ENCODE assay signal across 24 mouse cellular contexts in genomic region chr12:37592853-37593252, GRCm38 (mm10).
A peak's percentile ranks its signal among the peaks of the same experiment; 100 is the strongest.
DNase-seq lines count a peak whose midpoint lies in the region; ATAC-seq and TF ChIP-seq lines count a peak whose summit lies in the region.
"Had no signal": no experiment of that assay in that cellular context is flagged by ENCODE, and none has a peak within 500 bp of the region (broad histone marks: within the 10 kb centered on the region; RNA-seq: fewer than 3 reads in every experiment).

No protein-coding gene starts in this region.

- H3K9ac ChIP-seq in forebrain, embryonic 16.5 days (replicated peaks; ENCODE audit: low read depth, low read length): no peak overlapping the region
- no peak overlapping the region for H3K9ac ChIP-seq in forebrain, embryonic 13.5 days
- no peak overlapping the region for H3K9ac ChIP-seq in kidney, postnatal 0 days (ENCODE audit: low read depth, low read length)
- H3K9ac ChIP-seq in limb, embryonic 14.5 days (ENCODE audit: low read depth, low read length, severe bottlenecking): no peak overlapping the region
- H3K9ac ChIP-seq: heart, embryonic 12.5 days; heart, embryonic 15.5 days; hindbrain, embryonic 14.5 days had no signal

- no peak overlapping the region for H3K27ac ChIP-seq in forebrain, embryonic 16.5 days (ENCODE audit: low read length)
- H3K27ac ChIP-seq in forebrain, embryonic 13.5 days: no peak overlapping the region
- H3K27ac ChIP-seq in kidney, postnatal 0 days: no peak overlapping the region
- no peak overlapping the region for H3K27ac ChIP-seq in limb, embryonic 14.5 days (replicated peaks; ENCODE audit: low read depth, low read length)
- H3K27ac ChIP-seq: forebrain, embryonic 10.5 days; heart, embryonic 15.5 days; hindbrain, embryonic 10.5 days; hindbrain, embryonic 14.5 days had no signal

- no peaks in the 10 kb centered on the region for H3K9me3 ChIP-seq in forebrain, embryonic 16.5 days (ENCODE audit: control insufficient read depth, low read length)
- H3K9me3 ChIP-seq in forebrain, embryonic 13.5 days (replicated peaks): no peaks in the 10 kb centered on the region
- H3K9me3 ChIP-seq in kidney, postnatal 0 days (replicated peaks; ENCODE audit: low read length): no peaks in the 10 kb centered on the region
- H3K9me3 ChIP-seq in limb, embryonic 14.5 days (ENCODE audit: control insufficient read depth, low read length): no peaks in the 10 kb centered on the region
- H3K9me3 ChIP-seq: forebrain, embryonic 10.5 days; heart, embryonic 12.5 days; heart, embryonic 15.5 days; hindbrain, embryonic 10.5 days had no signal

- peak; percentile 7 for DNase-seq in gastrocnemius, postnatal 10 days
- no peak for DNase-seq in gastrocnemius, postnatal 25 days
- peak; percentile 54 for DNase-seq in kidney, postnatal 0 days (ENCODE audit: low spot score)
- DNase-seq in kidney, adult 18-20 months: no peak
- no peak for DNase-seq in limb, embryonic 14.5 days (ENCODE audit: low spot score)
- DNase-seq in layer of hippocampus, adult 9-11 months: no peak
- DNase-seq: adrenal gland, adult 8-10 months; adrenal gland, postnatal 25 days; cerebellum, adult 18-20 months; cerebellum, adult 9-10 months; cerebellum, postnatal 14 days; gastrocnemius, postnatal 14 days; heart, adult 18-20 months; heart, postnatal 10 days; heart, postnatal 36 days had no signal

- no peak overlapping the region for H3K4me2 ChIP-seq in forebrain, embryonic 16.5 days (ENCODE audit: low read length)
- H3K4me2 ChIP-seq in forebrain, embryonic 13.5 days: no peak overlapping the region
- no peak overlapping the region for H3K4me2 ChIP-seq in kidney, postnatal 0 days (ENCODE audit: low read length)
- no peak overlapping the region for H3K4me2 ChIP-seq in limb, embryonic 14.5 days (replicated peaks; ENCODE audit: low read depth, low read length, severe bottlenecking)
- H3K4me2 ChIP-seq: heart, embryonic 12.5 days; heart, embryonic 15.5 days; hindbrain, embryonic 14.5 days had no signal

- H3K4me3 ChIP-seq in forebrain, embryonic 16.5 days (replicated peaks; ENCODE audit: low read length): no peak overlapping the region
- no peak overlapping the region for H3K4me3 ChIP-seq in forebrain, embryonic 13.5 days
- no peak overlapping the region for H3K4me3 ChIP-seq in kidney, postnatal 0 days (replicated peaks; ENCODE audit: low read depth, low read length)
- no peak overlapping the region for H3K4me3 ChIP-seq in limb, embryonic 14.5 days (replicated peaks; ENCODE audit: low read length)
- H3K4me3 ChIP-seq: forebrain, embryonic 10.5 days; heart, embryonic 12.5 days; heart, embryonic 15.5 days; hindbrain, embryonic 10.5 days had no signal

- no peaks in the 10 kb centered on the region for H3K27me3 ChIP-seq in forebrain, embryonic 16.5 days (replicated peaks; ENCODE audit: control insufficient read depth, insufficient read depth, low read length)
- H3K27me3 ChIP-seq in forebrain, embryonic 13.5 days: no peaks in the 10 kb centered on the region
- no peaks in the 10 kb centered on the region for H3K27me3 ChIP-seq in kidney, postnatal 0 days (ENCODE audit: insufficient read depth, low read length)
- no peaks in the 10 kb centered on the region for H3K27me3 ChIP-seq in limb, embryonic 14.5 days (ENCODE audit: control insufficient read depth, insufficient read depth, low read length)
- H3K27me3 ChIP-seq: heart, embryonic 12.5 days; heart, embryonic 15.5 days had no signal

- H3K4me1 ChIP-seq in forebrain, embryonic 16.5 days (replicated peaks; ENCODE audit: control insufficient read depth, insufficient read depth, low read length): no peaks in the 10 kb centered on the region
- no peaks in the 10 kb centered on the region for H3K4me1 ChIP-seq in forebrain, embryonic 13.5 days
- H3K4me1 ChIP-seq in kidney, postnatal 0 days (replicated peaks; ENCODE audit: insufficient read depth, low read length): no peaks in the 10 kb centered on the region
- 0 out of 2 replicates have a peak, but pooled peaks cover 3% of the 10 kb centered on the region for H3K4me1 ChIP-seq in limb, embryonic 14.5 days (ENCODE audit: control insufficient read depth, insufficient read depth, low read length)
- H3K4me1 ChIP-seq: heart, embryonic 12.5 days; heart, embryonic 15.5 days; hindbrain, embryonic 10.5 days had no signal

- WGBS in forebrain, embryonic 16.5 days: 67% methylated on average over 3 of the region's 3 CpGs
- 77% methylated on average over 3 of the region's 3 CpGs for WGBS in forebrain, embryonic 13.5 days
- 44% methylated on average over 3 of the region's 3 CpGs for WGBS in kidney, postnatal 0 days
- 16% methylated on average over 3 of the region's 3 CpGs for WGBS in limb, embryonic 14.5 days

- no peak for TF ChIP-seq POLR2A in limb, embryonic 14.5 days (IDR thresholded peaks at IDR 0.05; ENCODE audit: borderline replicate concordance, extremely low read depth, insufficient read depth, insufficient read length)

- no peak for TF ChIP-seq CTCF in kidney, postnatal 0 days (IDR thresholded peaks at IDR 0.05; ENCODE audit: low read depth)

- no peaks in the 10 kb centered on the region for H3K36me3 ChIP-seq in forebrain, embryonic 16.5 days (ENCODE audit: control insufficient read depth, insufficient read depth)
- no peaks in the 10 kb centered on the region for H3K36me3 ChIP-seq in forebrain, embryonic 13.5 days (ENCODE audit: poor library complexity, severe bottlenecking)
- no peaks in the 10 kb centered on the region for H3K36me3 ChIP-seq in kidney, postnatal 0 days (ENCODE audit: insufficient read depth, low read length)
- H3K36me3 ChIP-seq in limb, embryonic 14.5 days (ENCODE audit: control insufficient read depth, insufficient read depth, low read length): no peaks in the 10 kb centered on the region
- H3K36me3 ChIP-seq: forebrain, embryonic 10.5 days; heart, embryonic 12.5 days; heart, embryonic 15.5 days; hindbrain, embryonic 10.5 days had no signal

- ATAC-seq in forebrain, embryonic 16.5 days: 0 out of 2 replicates have a peak, but pooled peaks have one; percentile 45
- no peak for ATAC-seq in forebrain, embryonic 13.5 days
- ATAC-seq in kidney, postnatal 0 days (replicated peaks; ENCODE audit: low FRiP score, low read depth): no peak
- ATAC-seq in limb, embryonic 14.5 days (ENCODE audit: low FRiP score, low read depth): peak; percentile 68
- ATAC-seq: activated CD4-positive, CD25-positive, alpha-beta regulatory T cell, adult 4 months; forebrain, embryonic 14.5 days had no signal

Comparison
In these comparisons a context has a peak if more than half of its experiments do, and no peak if none do; other contexts are left out.
1. ATAC-seq: peak in forebrain, embryonic 16.5 days (single experiment) and limb, embryonic 14.5 days (single experiment); none in forebrain, embryonic 13.5 days (single experiment) and kidney, postnatal 0 days (single experiment).
2. DNase-seq: peak in gastrocnemius, postnatal 10 days (single experiment) and kidney, postnatal 0 days (single experiment); none in gastrocnemius, postnatal 25 days (single experiment), kidney, adult 18-20 months (single experiment), limb, embryonic 14.5 days (single experiment) and layer of hippocampus, adult 9-11 months (single experiment).